Mouse (Mus musculus) retina, embryonic 14.5 days (tissue): ENCODE measurements around the gene Gjb6.

Source experiments
- DNase-seq: peaks from one replicate; pipeline ENCODE4 v3.0.0-alpha.2; 2015; ENCODE audit warnings: low spot score

Gjb6 gene

DNA sequence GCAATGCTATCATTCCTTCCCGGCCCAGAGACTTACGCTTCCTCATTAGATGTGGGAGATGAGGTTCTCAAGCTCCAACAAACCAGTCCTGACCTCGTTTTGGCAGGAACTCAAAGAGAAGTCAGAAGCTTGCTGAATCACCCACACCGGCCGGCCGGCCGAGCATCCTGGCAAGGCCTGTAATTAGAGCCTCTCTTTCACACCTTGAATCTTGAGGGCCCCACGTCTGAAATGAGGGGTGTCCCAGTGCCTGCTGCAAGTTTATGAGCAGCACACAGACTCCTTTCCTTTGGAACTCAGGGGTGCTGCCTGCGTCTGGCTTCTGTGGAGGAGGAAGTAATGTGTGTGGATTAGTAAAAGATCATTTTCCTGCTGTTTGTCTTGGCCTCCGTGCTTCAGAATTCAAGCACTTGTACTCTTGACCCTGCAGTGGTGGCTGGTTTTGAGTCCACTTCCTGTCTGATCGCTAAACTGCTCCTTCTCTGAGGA is 49.2 kb downstream of the Gjb6 start:
- DNase-seq, result no peak

DNA sequence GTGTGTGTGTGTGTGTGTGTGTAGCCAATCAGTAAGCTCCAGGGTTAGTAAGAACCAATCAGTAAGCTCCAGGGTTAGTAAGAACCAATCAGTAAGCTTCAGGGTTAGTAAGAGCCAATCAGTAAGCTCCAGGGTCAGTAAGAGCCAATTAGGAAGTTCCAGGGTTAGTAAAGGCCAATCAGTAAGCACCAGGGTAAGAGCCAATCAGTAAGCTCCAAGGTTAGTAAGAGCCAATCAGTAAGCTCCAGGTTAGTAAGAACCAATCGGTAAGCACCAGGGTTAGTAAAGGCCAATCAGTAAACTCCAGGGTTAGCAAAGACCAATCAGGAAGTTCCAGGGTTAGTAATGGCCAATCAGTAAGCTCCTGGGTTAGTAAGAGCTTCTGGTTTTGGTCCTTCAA is 50.5 kb downstream of the Gjb6 start:
- DNase-seq, result no peak

DNA sequence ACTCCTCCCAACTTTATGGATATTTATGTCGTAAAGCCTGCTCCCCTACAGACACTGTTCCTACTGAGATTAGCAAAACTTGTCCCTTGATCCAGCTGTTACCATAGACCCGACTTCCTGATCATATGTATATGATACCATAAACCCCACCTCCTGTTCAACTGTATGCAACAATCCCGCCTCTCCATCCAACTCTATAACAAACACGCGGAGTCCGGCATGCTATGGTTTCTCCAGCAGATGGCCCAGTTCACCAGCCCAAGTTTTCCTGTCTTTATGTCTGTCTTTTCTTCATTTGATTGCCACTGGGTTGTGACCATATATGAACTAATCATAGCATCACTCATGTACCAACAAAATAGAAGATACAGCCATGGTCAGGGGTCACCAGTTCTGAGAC is 57.9 kb downstream of the Gjb6 start:
- no peak for DNase-seq
